Mouse (Mus musculus): ENCODE measurements at regions not wholly inside any gene's neighbourhood (a gene's known extent, or its start where the extent isn't known, plus 50 kb on each side); places are given as distances from the start of the nearest gene placed in this dataset.
A peak's percentile ranks its signal among the peaks of the same experiment; 100 is the strongest.

- no peak for DNase-seq
Observed at GRCm38 (mm10) chr8:125325736-125326135, 243.9 kb downstream of the Sipa1l2 start.

- DNase-seq, result no peak
Observed at GRCm38 (mm10) chr8:125322561-125322960, 247.0 kb downstream of the Sipa1l2 start.

GRCm38 (mm10) chr8:125317584-125317991, 252.0 kb downstream of the Sipa1l2 start:
- peak; percentile 36 for DNase-seq

- no peak for DNase-seq
Observed at GRCm38 (mm10) chr8:125315736-125316135, 253.9 kb downstream of the Sipa1l2 start.

- no peak for DNase-seq
Observed at GRCm38 (mm10) chr8:125314996-125315395, 254.6 kb downstream of the Sipa1l2 start.

GRCm38 (mm10) chr8:125314221-125314984, 255.2 kb downstream of the Sipa1l2 start:
- DNase-seq, result no peak

- no peak for DNase-seq
Observed at GRCm38 (mm10) chr8:125311228-125312053, 257.4 kb downstream of the Disc1 start.

All from heart, postnatal 4 days (tissue).